Mouse (Mus musculus): ENCODE data around the gene Bcan.
A peak's percentile ranks its signal among the peaks of the same experiment; 100 is the strongest.

Bcan gene

GRCm38 (mm10) chr3:87996971-87997614, 2.9 kb downstream of the Bcan start:
- DNase-seq = no peak

GRCm38 (mm10) chr3:87996401-87996800, 3.6 kb downstream of the Bcan start:
- no peak for DNase-seq

GRCm38 (mm10) chr3:87995331-87995730, 4.7 kb downstream of the Bcan start:
- no peak for DNase-seq

GRCm38 (mm10) chr3:87993436-87993835, 6.6 kb downstream of the Bcan start:
- DNase-seq = no peak

- DNase-seq = no peak
Observed at GRCm38 (mm10) chr3:87989935-87990334, 10.1 kb downstream of the Bcan start.

GRCm38 (mm10) chr3:87988068-87988467, 12.0 kb downstream of the Bcan start:
- no peak for DNase-seq

GRCm38 (mm10) chr3:87987633-87988032, 12.4 kb downstream of the Bcan start:
- no peak for DNase-seq

- peak; percentile 83 for DNase-seq
Observed at GRCm38 (mm10) chr3:87986868-87987267, 13.2 kb downstream of the Bcan start.

- DNase-seq = no peak
Observed at GRCm38 (mm10) chr3:87985505-87986320, 14.3 kb downstream of the Bcan start.

- DNase-seq = no peak
Observed at GRCm38 (mm10) chr3:87984094-87984493, 15.9 kb downstream of the Bcan start.

- no peak for DNase-seq
Observed at GRCm38 (mm10) chr3:87983627-87984026, 16.4 kb downstream of the Bcan start.

GRCm38 (mm10) chr3:87982836-87983601, 17.0 kb downstream of the Bcan start:
- DNase-seq = no peak

- DNase-seq = no peak
Observed at GRCm38 (mm10) chr3:87981894-87982835, 17.9 kb downstream of the Bcan start.

- no peak for DNase-seq
Observed at GRCm38 (mm10) chr3:87981214-87981760, 18.7 kb downstream of the Bcan start.

- DNase-seq = no peak
Observed at GRCm38 (mm10) chr3:87980728-87981127, 19.3 kb downstream of the Bcan start.

- no peak for DNase-seq
Observed at GRCm38 (mm10) chr3:87980085-87980484, 19.9 kb downstream of the Bcan start.

- DNase-seq = no peak
Observed at GRCm38 (mm10) chr3:87979493-87979892, 20.5 kb downstream of the Bcan start.

- no peak for DNase-seq
Observed at GRCm38 (mm10) chr3:87974381-87974987, 25.5 kb downstream of the Bcan start.

GRCm38 (mm10) chr3:87973593-87974380, 26.2 kb downstream of the Bcan start:
- DNase-seq = no peak

GRCm38 (mm10) chr3:87972776-87973175, 27.3 kb downstream of the Bcan start:
- DNase-seq = no peak

GRCm38 (mm10) chr3:87972203-87972664, 27.8 kb downstream of the Bcan start:
- no peak for DNase-seq
